Mouse (Mus musculus) kidney, adult 9 months (tissue): ENCODE measurements around the gene Nmt1.

ENCODE experiments used
- DNase-seq: peaks from one replicate; pipeline ENCODE4 v3.0.0; 2022

Gene Nmt1

GRCm38 (mm10) chr11:103050153-103050552 is 22.2 kb downstream of the Nmt1 start:
- DNase-seq = no peak

DNA sequence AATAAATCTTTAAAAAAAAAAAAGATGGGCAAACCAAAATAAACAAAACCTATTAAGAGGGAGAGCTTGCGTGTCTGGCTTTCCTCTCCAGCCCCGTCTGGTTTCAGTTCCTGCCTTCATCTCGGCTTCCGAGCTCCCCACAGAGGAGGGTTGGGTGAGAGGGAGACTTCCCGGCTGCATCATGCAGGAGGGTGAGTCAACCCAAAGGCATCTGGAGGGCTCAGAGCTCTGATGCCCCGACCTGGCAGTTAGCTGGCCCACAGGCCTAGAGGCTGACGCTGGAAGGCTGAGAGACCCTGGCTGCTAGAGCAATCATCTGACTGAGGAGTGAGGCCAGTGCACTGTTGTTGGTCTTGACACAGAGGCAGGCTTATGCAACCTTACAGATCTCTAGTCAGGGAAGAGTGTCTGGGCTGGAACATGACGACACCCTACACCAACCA is 23.3 kb downstream of the Nmt1 start:
- DNase-seq = no peak

DNA sequence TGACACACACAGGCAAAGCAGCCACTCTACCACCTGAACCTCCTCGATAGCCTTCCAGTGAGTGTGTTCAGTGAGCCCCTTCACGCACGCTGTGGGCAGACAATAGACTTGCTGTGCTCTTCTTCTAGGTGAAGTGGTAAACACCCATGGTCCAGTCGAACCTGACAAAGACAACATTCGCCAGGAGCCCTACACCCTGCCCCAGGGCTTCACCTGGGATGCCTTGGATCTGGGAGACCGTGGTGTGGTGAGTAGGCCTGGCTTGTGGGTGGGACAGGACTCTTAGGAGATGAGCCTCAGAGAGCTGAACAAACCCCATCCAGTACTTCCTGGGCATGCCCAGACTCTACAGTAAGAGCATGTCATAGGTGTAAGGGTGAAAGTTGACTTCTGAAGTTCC is 24.1 kb downstream of the Nmt1 start:
- no peak for DNase-seq

GRCm38 (mm10) chr11:103053191-103054076 is 25.4 kb downstream of the Nmt1 start:
- no peak for DNase-seq

GRCm38 (mm10) chr11:103054798-103055197 is 26.8 kb downstream of the Nmt1 start:
- peak; percentile 83 for DNase-seq

DNA sequence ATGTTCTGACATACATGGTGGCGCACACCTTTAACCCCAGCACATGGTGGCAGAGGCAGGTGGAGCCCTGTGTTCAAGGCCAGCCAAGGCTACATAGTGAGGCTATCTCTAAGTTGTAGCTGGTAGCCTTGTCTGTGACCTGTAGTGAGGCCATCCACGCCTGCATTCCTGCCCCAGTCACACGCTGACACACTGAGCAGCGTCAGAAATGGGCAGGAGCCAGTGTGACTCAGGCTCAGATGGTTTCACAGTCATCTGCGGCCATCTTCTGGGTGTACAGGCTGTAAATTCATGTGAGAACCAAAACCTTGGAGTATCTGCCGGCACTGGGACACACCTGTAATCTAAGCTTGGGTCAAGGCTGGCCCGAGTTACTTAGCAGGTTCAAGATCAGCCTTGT is 28.6 kb downstream of the Nmt1 start:
- no peak for DNase-seq

- DNase-seq = no peak
Observed at GRCm38 (mm10) chr11:103058499-103059085, 30.6 kb downstream of the Nmt1 start.

DNA sequence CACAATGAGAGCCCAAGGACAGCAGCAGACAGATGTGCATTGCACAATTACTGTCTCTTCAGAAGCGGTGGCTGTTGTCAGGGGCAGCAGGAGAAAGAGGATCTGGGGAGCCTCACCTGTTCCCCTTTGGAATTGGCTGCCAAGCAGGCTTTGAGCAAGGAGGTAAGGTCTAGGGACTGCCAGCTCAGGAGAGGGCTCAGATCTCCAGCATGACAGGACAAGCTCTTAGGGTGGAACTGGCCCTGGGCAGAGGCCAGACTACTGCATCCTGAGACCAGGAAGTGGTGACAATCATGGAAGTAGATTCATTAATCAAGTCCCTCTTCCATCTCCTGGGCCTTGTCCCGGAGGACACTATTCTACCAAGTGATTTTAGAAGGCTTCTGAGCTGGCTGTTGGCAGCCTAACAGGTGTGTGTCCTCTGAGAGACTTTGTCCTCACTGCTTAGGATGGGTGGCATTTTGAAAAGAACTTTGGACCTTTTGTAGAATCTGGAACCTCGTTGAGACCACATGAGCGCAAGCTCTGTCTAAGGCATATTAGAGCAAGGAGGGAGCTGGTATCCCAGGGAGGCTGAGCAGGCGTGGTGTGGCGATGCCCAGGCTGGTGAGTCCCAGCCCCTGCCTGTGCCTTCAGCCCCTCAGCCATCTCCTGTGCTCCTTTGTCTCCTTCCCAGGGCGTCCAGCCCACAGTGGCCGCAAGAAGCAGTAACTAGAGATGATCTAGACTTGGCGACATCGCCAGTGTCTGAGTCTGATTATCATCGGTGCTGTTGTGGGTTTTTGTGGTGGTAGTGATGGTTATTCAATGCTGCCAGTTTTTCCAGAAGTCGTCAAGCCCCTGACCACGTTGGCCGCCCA is 38.4 kb downstream of the Nmt1 start:
- DNase-seq = peak; percentile 55

DNA sequence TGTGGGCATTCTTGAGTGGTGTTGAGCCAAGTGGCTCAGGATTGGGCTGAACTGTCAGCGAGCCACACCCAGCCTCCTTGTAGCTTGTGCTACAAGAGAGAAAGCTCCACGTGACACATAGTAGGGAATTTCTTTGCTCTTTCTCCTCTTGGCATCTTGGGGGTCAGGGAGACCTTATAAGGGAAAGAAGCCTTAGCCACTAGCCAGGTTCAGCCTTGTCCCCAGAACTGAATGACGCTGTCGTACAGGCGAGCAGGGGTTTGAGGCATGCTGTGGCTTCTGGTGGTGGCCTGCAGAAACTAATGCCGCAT is 39.0 kb downstream of the Nmt1 start:
- no peak for DNase-seq

- DNase-seq = peak; percentile 24
Observed at GRCm38 (mm10) chr11:103067457-103068001, 39.5 kb downstream of the Nmt1 start.

DNA sequence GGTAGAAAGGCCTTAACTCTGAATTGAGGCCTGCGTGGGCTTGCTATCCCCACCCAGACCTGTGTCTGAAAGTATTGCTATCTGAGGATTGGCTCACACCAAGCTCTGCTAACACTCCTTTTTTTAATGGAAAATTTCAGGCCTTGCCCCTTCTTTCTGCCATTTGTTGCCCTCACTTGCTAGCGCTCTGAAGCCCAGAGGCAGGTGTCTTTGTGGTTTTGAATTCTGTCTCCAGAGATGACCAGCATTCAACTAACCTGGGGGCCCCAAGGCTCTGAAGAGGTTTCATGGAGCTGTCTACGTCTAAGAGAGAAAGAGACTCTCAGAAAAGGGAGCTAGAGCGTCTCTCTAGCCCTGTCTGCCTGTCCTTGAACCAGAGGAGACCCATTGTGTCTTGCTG is 40.3 kb downstream of the Nmt1 start:
- DNase-seq = no peak

DNA sequence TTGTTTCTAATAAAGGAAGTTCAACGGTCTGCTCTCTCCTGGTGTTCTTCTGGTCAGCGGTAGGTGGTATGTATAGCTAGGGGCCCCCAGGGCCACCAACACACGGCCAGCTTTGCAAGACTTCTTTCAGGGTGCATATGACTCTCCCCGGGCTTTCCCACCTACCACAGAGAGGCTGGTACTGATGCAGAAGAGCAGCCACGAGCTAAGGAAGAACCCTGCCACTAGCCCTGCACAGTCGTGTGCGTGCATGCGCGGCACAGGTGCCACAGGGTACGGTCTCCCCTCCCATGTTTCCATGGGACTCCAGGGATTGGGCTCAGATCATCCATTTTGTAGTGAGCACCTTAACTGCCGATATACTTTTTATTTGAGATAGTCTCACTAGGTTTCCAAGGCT is 40.9 kb downstream of the Nmt1 start:
- DNase-seq = no peak

- no peak for DNase-seq
Observed at GRCm38 (mm10) chr11:103069731-103070130, 41.7 kb downstream of the Nmt1 start.

DNA sequence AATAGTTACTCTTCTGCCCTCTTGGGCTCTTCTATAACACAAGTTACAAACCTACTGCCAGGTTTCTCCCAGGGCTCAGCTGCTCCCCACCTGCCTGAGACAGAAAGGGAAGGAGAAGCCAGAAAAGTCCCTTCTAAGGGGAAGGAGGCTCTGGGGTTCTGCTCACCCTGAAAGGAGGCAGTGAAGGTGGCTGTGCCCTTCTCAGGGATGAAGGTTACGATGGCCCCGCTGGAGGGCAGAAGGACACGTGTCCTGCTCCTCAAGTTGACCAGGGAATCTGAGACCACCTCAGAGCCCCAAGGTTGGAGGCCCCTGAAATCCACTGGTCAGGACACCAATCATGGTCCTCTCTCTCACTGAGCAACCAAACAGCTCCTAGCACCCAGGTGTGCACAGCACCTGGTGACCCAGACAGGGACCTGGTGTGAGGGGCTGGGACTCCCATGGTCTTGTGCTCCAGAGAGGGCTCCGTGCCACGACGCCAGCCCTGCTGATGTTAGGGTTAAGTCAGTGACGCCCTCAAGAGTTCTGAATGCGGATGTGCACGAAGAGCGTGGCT is 42.4 kb downstream of the Nmt1 start:
- no peak for DNase-seq

DNA sequence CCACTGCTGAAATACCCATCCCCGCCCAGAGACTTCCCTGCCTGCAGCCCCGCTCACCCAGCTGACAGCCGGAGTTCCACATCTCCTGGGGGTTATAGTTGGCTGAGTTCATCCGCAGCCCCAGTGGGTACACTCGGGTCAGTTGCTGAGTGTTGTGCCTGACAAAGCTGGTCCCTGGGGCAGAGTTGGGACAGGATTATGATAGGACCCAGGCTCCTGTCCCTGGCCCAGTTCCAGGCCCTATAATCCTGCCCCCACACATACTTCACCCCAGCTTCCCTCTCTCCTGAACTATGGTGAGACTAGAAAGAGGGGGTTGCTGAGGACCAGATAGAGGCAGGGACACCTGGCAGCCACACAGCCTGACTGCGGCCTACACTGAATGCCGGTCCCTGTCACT is 45.7 kb downstream of the Nmt1 start:
- DNase-seq = no peak

DNA sequence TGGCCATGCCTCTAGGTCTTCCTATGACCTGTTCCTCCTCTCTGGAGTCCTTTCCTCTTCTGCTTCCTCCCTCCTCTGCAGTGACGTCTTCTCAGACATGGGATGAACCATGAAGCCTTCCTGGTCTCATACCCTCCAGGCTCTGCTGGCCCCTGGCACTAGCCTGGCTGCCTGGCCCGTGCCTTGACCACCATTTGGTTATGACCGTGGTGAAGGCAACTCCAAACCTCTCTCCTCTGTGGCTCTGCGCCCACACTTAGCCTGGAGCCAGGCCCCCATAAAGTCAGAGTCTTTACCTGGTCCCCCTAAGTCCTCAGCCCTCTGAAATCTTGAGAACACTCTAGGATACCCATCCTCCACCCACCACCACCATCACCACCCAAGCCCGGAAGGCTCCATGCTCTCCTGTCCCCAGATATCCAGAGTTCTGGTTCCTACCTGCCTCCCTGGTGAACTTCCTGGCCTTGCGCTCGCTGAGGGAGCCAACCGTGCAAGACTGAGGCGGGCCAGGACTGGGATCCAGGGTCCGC is 46.2 kb downstream of the Nmt1 start:
- no peak for DNase-seq

GRCm38 (mm10) chr11:103074796-103075323 is 46.9 kb downstream of the Nmt1 start:
- DNase-seq = no peak

DNA sequence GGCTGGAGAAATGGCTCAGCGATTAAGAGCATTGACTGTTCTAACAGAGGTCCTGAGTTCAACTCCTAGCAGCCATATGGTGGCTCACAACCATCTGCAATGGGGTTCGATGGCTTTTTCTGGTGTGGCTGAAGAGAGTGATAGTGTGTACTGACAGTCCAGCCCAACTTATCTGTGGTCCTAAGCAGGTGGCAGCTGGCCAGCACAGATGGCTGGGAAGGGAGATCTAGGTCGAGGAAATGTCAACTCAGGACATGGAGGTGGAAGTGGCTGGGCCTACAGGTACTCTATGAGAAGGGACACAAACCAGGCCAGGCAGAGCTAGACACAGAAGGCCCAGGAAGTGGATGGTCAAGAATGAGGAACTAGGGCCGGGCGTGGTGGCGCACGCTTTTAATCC is 48.0 kb downstream of the Nmt1 start:
- DNase-seq = no peak

GRCm38 (mm10) chr11:103076581-103076980 is 48.6 kb downstream of the Nmt1 start:
- DNase-seq = no peak

GRCm38 (mm10) chr11:103078131-103078530 is 50.1 kb downstream of the Nmt1 start:
- DNase-seq = no peak

GRCm38 (mm10) chr11:103080323-103081091 is 52.5 kb downstream of the Nmt1 start:
- no peak for DNase-seq

GRCm38 (mm10) chr11:103081631-103082030 is 53.6 kb downstream of the Nmt1 start:
- no peak for DNase-seq
